Mouse (Mus musculus): ENCODE data around the gene Fam133b. TPM values are rescaled to one million over a fixed set of nuclear protein-coding genes. Genes with fewer than 3 reads are reported as not detected.
"Not testable (repeated sequence)": the region's sequence is repeated elsewhere in the genome, so short reads cannot be mapped to it uniquely, and the experiment has no call there.

Gene Fam133b
- total RNA-seq, 2 experiments from 2014 or later, result 11.5 to 12.9 TPM

DNA sequence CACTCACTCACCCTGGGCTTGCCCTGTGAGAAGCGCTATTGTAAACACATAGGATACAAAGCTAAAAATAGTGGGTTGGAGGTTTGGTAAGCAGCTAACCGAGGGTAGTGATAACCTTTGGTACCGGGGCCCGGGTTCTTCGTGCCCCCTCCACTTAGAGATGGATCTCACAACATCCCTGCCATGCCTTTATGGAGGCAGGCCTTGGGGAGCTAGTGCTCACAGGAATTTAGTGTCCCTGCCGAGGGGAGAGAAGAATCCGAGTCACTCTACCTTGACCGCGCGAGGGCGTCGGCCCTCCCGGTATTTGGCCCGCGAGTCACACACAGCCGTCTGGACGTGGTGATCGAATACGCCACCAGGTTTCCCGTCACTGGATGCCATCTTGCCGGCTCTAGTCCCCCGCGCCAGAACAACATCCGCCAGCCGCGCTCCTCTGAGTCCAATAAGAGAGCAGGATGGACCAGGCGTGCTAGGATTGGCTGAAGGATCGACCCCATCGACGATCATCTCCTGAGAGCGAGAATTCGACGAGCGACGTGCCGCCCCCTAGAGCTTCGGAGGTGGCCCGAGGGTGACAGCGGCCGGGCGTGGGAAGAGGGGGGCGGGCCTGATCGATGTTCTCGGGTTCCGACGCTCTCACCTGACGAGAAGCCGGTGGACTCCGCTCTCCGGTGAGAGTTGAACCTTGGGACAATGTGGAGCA, 52.2 kb downstream of the Fam133b start, which contains the start of gene Pex1:
Gene Pex1, plus strand, starts transcription at position 374 of the 706 bp plus-strand sequence.
- peak; percentile 90 for DNase-seq (ENCODE audit: low spot score)
- intact Hi-C loops (cut with DNase I), result loop anchor here (5.0 kb wide), 1 partner anchor 54 kb away; the partner anchor contains the start of gene Fam133b

DNA sequence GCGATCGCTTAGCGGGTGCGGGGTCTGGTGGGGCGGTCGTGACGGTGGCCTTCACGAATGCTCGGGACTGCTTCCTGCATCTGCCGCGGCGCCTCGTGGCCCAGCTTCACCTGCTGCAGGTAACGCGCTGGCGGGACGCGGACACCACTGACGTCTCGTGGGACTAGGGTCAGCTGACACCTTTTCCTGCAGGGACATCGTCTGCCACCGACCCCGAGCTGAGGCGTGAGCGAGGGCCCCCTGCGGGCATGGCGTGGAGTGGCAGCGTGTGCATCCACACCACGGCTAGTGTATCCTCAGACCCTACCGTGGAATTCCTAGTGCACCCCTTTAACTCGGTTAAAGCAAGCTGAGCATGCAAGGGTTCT, 52.8 kb downstream of the Fam133b start, which contains the start of gene Rbm48:
Gene Rbm48, minus strand, starts transcription at position 187 of the 368 bp plus-strand sequence.
- intact Hi-C loops (cut with DNase I), result loop anchor here (5.0 kb wide), 1 partner anchor 54 kb away; the partner anchor contains the start of gene Fam133b
- peak; percentile 59 for DNase-seq (ENCODE audit: low spot score)

DNA sequence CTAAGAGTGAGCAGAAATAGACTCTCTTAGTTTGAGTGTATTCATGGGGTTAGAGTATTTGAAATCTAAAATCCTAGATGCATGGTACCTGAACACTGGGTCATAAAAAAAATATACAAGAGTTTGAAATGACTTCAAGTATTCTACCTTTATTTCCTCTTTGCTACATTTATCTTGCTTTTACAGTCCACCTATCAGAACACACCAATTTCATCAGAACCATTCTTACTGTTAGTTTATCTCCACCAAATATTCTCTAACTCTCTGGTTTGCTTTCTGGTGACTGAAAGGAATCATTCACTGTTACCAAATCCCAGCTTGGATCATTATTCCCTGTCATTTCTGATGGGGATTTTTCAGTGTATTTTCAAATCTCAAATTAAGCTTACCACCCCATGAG, 53.5 kb downstream of the Fam133b start:
- intact Hi-C loops (cut with DNase I), result loop anchor here (5.0 kb wide), 1 partner anchor 55 kb away; the partner anchor contains the start of gene Fam133b
- no peak for DNase-seq (ENCODE audit: low spot score)

DNA sequence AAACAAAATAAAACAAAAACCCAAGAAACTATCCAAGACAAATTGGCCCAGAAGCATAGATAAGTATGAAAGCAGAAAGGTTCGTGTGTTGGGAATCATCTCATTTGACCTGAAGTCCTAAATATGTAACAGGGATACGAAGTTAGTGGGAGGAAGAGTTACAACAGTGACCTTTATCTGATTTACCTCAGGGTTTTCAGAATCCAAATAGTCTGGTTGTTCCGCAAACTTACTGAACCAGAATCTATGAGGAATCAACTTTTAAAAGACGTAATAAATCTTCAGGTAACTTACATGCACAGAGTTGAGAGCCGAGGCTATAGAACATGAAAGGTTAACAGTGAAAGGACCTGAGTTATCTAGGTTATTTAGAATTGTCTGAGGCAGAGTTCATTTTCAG, 55.1 kb downstream of the Fam133b start:
- intact Hi-C loops (cut with DNase I), result loop anchor here (5.0 kb wide), 1 partner anchor 56 kb away; the partner anchor contains the start of gene Fam133b
- DNase-seq (ENCODE audit: low spot score), result no peak

DNA sequence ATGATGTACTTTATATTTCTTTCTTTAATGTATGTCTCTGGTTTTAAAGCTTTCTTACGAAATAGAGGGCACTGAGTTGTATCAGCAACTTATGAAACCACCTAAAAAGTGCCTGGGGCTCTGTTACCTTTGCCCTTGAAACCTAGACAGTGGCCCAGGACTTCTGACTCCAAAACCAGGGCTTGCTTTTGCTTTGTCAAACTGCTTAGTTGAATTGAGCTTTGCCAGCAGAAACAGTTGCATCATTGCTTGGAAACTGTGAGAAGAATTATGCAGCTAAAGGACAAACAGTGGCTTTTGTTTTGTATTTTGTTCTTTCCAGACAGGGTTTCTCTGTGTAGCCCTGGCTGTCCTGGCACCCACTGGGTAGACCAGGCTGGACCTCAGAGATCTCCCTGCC, 56.7 kb downstream of the Fam133b start:
- intact Hi-C loops (cut with DNase I), result no loop called here
- DNase-seq (ENCODE audit: low spot score), result no peak

DNA sequence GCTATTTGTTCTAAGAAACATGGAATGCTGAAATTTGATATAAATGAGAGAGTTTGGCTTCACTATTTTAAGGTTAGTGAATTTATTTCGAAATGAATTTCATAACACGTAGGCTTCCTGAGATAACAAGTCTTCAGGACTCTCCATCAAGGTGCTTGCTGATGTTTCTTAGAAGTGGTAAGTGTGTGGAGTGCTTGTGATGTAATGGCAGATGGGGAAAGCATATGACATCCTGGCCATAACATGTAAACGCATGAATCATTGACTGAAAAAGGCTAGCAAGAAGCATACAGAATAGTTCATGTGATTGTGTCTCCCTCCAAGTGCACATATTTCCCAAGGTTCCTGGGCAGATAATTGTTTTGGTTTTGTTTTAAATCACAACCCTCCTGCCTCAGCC, 57.2 kb downstream of the Fam133b start:
- intact Hi-C loops (cut with DNase I), result no loop called here
- DNase-seq (ENCODE audit: low spot score), result no peak

DNA sequence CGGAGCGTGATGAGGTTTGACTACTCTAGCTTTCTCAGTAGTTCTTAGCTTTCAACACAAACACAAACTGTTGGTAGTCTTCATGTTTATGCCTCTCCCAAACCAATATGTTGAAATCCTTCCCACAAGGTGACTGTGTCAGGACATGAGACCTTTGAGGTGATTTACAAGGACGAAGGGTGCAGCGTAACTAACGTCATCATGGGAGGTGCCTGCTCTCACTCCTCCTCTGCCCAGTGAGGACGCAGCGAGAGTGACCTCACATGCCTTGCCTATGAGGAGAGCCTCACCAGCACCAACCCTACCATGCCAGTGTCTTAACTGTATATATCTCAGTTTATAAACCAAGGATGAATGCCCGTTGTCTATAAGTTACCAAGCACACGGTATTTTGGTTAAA, 63.5 kb downstream of the Fam133b start:
- intact Hi-C loops (cut with DNase I), result no loop called here
- DNase-seq (ENCODE audit: low spot score), result no peak

DNA sequence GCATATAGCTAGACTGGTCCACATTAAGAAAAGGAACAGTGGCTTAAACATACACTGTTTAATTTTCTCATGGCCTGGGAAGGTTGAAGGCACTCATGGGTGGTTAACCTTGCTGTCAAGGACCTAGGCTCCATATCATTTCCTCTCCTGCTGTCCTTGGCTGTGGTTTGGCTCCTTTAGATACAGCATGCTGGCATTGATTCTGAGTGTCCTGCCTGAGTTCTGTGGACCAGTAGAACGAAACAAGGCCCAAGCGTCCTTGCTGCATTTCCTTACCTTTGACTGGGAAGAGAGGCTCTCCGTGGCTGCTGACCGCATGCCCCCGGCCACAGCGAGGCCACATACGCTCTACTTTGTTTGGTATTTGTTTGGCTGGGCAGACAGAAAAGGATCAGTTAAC, 65.6 kb downstream of the Fam133b start:
- intact Hi-C loops (cut with DNase I), result no loop called here
- DNase-seq (ENCODE audit: low spot score), result no peak

DNA sequence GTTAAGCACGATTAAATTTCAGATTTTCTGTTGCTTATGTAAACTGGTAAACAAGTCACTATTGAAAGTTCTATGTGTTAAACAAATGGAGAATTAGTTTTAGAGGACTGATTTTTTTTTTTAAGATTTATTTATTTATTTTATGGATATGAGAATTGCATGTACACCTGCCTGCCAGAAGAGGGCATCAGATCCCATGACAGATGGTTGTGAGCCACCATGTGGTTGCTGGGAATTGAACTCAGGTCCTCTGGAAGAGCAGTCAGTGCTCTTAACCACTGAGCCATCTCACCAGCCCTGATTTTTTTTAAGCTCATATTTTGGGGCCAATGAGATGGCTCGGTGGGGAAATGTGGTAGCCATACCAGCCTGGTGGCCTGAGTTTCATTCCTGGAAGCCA, 68.2 kb downstream of the Fam133b start:
- DNase-seq (ENCODE audit: low spot score); intact Hi-C loops (cut with DNase I): not testable (repeated sequence)

Other genes starting within 250 kb of the Fam133b start
- 10 to 100 TPM; 12.1 to 15.2 TPM for gene Cdk6, start 202.3 kb upstream of the Fam133b start, total RNA-seq (2021)
- 1 to 10 TPM; 1.4 to 1.6 TPM for gene 1700109H08Rik, start 27.7 kb downstream of the Fam133b start, total RNA-seq (2021)
- gene Pex1, start 52.2 kb downstream of the Fam133b start, total RNA-seq (2021), result 1 to 10 TPM; 8.8 to 10.0 TPM
- gene Rbm48, start 52.8 kb downstream of the Fam133b start, total RNA-seq (2021), result 1 to 10 TPM; 4.8 to 6.5 TPM
- gene Tmbim7, start 107.3 kb downstream of the Fam133b start, total RNA-seq (2021), result not detected
- 10 to 100 TPM; 95.4 to 98.0 TPM for gene Gatad1, start 113.4 kb downstream of the Fam133b start, total RNA-seq (2021)